ENCODE assay signal across 12 mouse cellular contexts in genomic region chr11:112987782-112988181, GRCm38 (mm10).
DNase-seq lines count a peak whose midpoint lies in the region; ATAC-seq and TF ChIP-seq lines count a peak whose summit lies in the region.
"Had no signal": no experiment of that assay in that cellular context is flagged by ENCODE, and none has a peak within 500 bp of the region (broad histone marks: within the 10 kb centered on the region; RNA-seq: fewer than 3 reads in every experiment).

No protein-coding gene starts in this region.

- WGBS in heart, embryonic 10.5 days: 72% methylated on average over 7 of the region's 7 CpGs
- WGBS in heart, embryonic 12.5 days: 65% methylated on average over 7 of the region's 7 CpGs
- 53% methylated on average over 7 of the region's 7 CpGs for WGBS in embryonic facial prominence, embryonic 14.5 days
- 43% methylated on average over 7 of the region's 7 CpGs for WGBS in kidney, postnatal 0 days

- no peak overlapping the region for H3K4me3 ChIP-seq in heart, embryonic 10.5 days
- no peak overlapping the region for H3K4me3 ChIP-seq in heart, embryonic 12.5 days
- H3K4me3 ChIP-seq in embryonic facial prominence, embryonic 14.5 days (ENCODE audit: low read depth, low read length): no peak overlapping the region
- no peak overlapping the region for H3K4me3 ChIP-seq in kidney, postnatal 0 days (replicated peaks; ENCODE audit: low read depth, low read length)
- H3K4me3 ChIP-seq: forebrain, embryonic 13.5 days had no signal

- no peak for ATAC-seq in heart, embryonic 12.5 days (ENCODE audit: insufficient number of reproducible peaks, low FRiP score)
- ATAC-seq in embryonic facial prominence, embryonic 14.5 days (ENCODE audit: low read depth): no peak
- ATAC-seq in kidney, postnatal 0 days (replicated peaks; ENCODE audit: low FRiP score, low read depth): peak; percentile 44
- ATAC-seq in megakaryocyte, adult 5-6 weeks (ENCODE audit: poor library complexity, severe bottlenecking): no peak
- ATAC-seq: forebrain, embryonic 13.5 days; intestine, embryonic 16.5 days had no signal

- no peak overlapping the region for H3K4me2 ChIP-seq in heart, embryonic 12.5 days
- no peak overlapping the region for H3K4me2 ChIP-seq in embryonic facial prominence, embryonic 14.5 days (ENCODE audit: low read depth, low read length)
- H3K4me2 ChIP-seq in kidney, postnatal 0 days (ENCODE audit: low read length): no peak overlapping the region
- H3K4me2 ChIP-seq: forebrain, embryonic 13.5 days had no signal

- no peaks in the 10 kb centered on the region for H3K9me3 ChIP-seq in heart, embryonic 10.5 days
- no peaks in the 10 kb centered on the region for H3K9me3 ChIP-seq in heart, embryonic 12.5 days (replicated peaks)
- H3K9me3 ChIP-seq in embryonic facial prominence, embryonic 14.5 days (ENCODE audit: control insufficient read depth, low read length): no peaks in the 10 kb centered on the region
- no peaks in the 10 kb centered on the region for H3K9me3 ChIP-seq in kidney, postnatal 0 days (replicated peaks; ENCODE audit: low read length)
- H3K9me3 ChIP-seq: forebrain, embryonic 13.5 days had no signal

- H3K36me3 ChIP-seq in heart, embryonic 10.5 days: no peaks in the 10 kb centered on the region
- H3K36me3 ChIP-seq in heart, embryonic 12.5 days: no peaks in the 10 kb centered on the region
- no peaks in the 10 kb centered on the region for H3K36me3 ChIP-seq in embryonic facial prominence, embryonic 14.5 days (ENCODE audit: control insufficient read depth, insufficient read depth, low read length)
- H3K36me3 ChIP-seq in kidney, postnatal 0 days (ENCODE audit: insufficient read depth, low read length): no peaks in the 10 kb centered on the region

- peak overlapping the region; percentile 47; the same call in 1 of the 2 replicates for H3K27ac ChIP-seq in heart, embryonic 10.5 days
- H3K27ac ChIP-seq in heart, embryonic 12.5 days (ENCODE audit: poor library complexity, severe bottlenecking): no peak overlapping the region
- H3K27ac ChIP-seq in embryonic facial prominence, embryonic 14.5 days (replicated peaks; ENCODE audit: low read depth, low read length): no peak overlapping the region
- H3K27ac ChIP-seq in kidney, postnatal 0 days: peak overlapping the region; percentile 54; the same call in 1 of the 2 replicates
- H3K27ac ChIP-seq: forebrain, embryonic 13.5 days had no signal

- DNase-seq in heart, embryonic 10.5 days (ENCODE audit: low spot score): no peak
- DNase-seq in embryonic facial prominence, embryonic 14.5 days (ENCODE audit: low spot score): peak; percentile 50
- no peak for DNase-seq in kidney, postnatal 0 days (ENCODE audit: low spot score)
- DNase-seq in lung, postnatal 25 days (ENCODE audit: low spot score): peak; percentile 43
- DNase-seq in right cerebral cortex, postnatal 14 days: no peak
- DNase-seq in frontal cortex, postnatal 14 days (ENCODE audit: low spot score in 2 of 2): no peak
- DNase-seq: cerebellum, postnatal 14 days; thymus, adult 18-20 months had no signal

- TF ChIP-seq CTCF in kidney, postnatal 0 days (IDR thresholded peaks at IDR 0.05; ENCODE audit: low read depth): no peak

- H3K9ac ChIP-seq in heart, embryonic 12.5 days: no peak overlapping the region
- no peak overlapping the region for H3K9ac ChIP-seq in embryonic facial prominence, embryonic 14.5 days (ENCODE audit: low read depth, low read length)
- 0 out of 2 replicates have a peak overlapping the region, but pooled peaks have one; percentile 8 for H3K9ac ChIP-seq in kidney, postnatal 0 days (ENCODE audit: low read depth, low read length)
- H3K9ac ChIP-seq: forebrain, embryonic 13.5 days had no signal

- H3K27me3 ChIP-seq in heart, embryonic 10.5 days (ENCODE audit: insufficient read depth, poor library complexity, severe bottlenecking): peaks cover 44% of the 10 kb centered on the region
- peaks cover 42% of the 10 kb centered on the region for H3K27me3 ChIP-seq in heart, embryonic 12.5 days (replicated peaks)
- H3K27me3 ChIP-seq in embryonic facial prominence, embryonic 14.5 days (replicated peaks; ENCODE audit: control insufficient read depth, insufficient read depth, low read length): no peaks in the 10 kb centered on the region
- 0 out of 2 replicates have a peak, but pooled peaks cover 3% of the 10 kb centered on the region for H3K27me3 ChIP-seq in kidney, postnatal 0 days (ENCODE audit: insufficient read depth, low read length)
- H3K27me3 ChIP-seq: forebrain, embryonic 13.5 days had no signal

- peaks cover 39% of the 10 kb centered on the region for H3K4me1 ChIP-seq in heart, embryonic 10.5 days
- H3K4me1 ChIP-seq in heart, embryonic 12.5 days (replicated peaks): peaks cover 35% of the 10 kb centered on the region
- peaks cover 35% of the 10 kb centered on the region for H3K4me1 ChIP-seq in embryonic facial prominence, embryonic 14.5 days (ENCODE audit: control insufficient read depth, insufficient read depth, low read length)
- peaks cover 34% of the 10 kb centered on the region; the same call in 1 of the 2 replicates for H3K4me1 ChIP-seq in kidney, postnatal 0 days (replicated peaks; ENCODE audit: insufficient read depth, low read length)

Comparison
In these comparisons a context has a peak if more than half of its experiments do, and no peak if none do; other contexts are left out.
1. H3K27ac ChIP-seq: peak in heart, embryonic 10.5 days (single experiment) and kidney, postnatal 0 days (single experiment); none in heart, embryonic 12.5 days (single experiment) and embryonic facial prominence, embryonic 14.5 days (single experiment).
2. DNase-seq: peak in embryonic facial prominence, embryonic 14.5 days (single experiment) and lung, postnatal 25 days (single experiment); none in heart, embryonic 10.5 days (single experiment), kidney, postnatal 0 days (single experiment), right cerebral cortex, postnatal 14 days (single experiment) and frontal cortex, postnatal 14 days (0 of 2).